ENCODE assay signal across 15 mouse cellular contexts in genomic region chr7:133098118-133098793, GRCm38 (mm10). TPM values are rescaled to one million over a fixed set of nuclear protein-coding genes. Genes with fewer than 3 reads are reported as not detected.
DNase-seq lines count a peak whose midpoint lies in the region; ATAC-seq and TF ChIP-seq lines count a peak whose summit lies in the region.
"Had no signal": no experiment of that assay in that cellular context is flagged by ENCODE, and none has a peak within 500 bp of the region (broad histone marks: within the 10 kb centered on the region; RNA-seq: fewer than 3 reads in every experiment).

No protein-coding gene starts in this region.

- no peaks in the 10 kb centered on the region for H3K9me3 ChIP-seq in lung, embryonic 14.5 days (ENCODE audit: low read depth, low read length)
- no peaks in the 10 kb centered on the region for H3K9me3 ChIP-seq in stomach, embryonic 16.5 days (replicated peaks; ENCODE audit: control insufficient read depth, low read length)
- no peaks in the 10 kb centered on the region for H3K9me3 ChIP-seq in embryonic facial prominence, embryonic 10.5 days
- H3K9me3 ChIP-seq: embryonic facial prominence, embryonic 12.5 days; neural tube, embryonic 13.5 days had no signal

- peak overlapping the region; percentile 26; the same call in 1 of the 2 replicates for H3K27ac ChIP-seq in lung, embryonic 14.5 days (ENCODE audit: low read depth)
- peak overlapping the region; percentile 55 for H3K27ac ChIP-seq in stomach, embryonic 16.5 days (ENCODE audit: low read length)
- no peak overlapping the region for H3K27ac ChIP-seq in embryonic facial prominence, embryonic 10.5 days (replicated peaks)
- H3K27ac ChIP-seq: embryonic facial prominence, embryonic 12.5 days; left cerebral cortex, adult 2 months had no signal

- H3K4me1 ChIP-seq in lung, embryonic 14.5 days (ENCODE audit: insufficient read depth) = peaks cover 9% of the 10 kb centered on the region; the same call in 1 of the 2 replicates
- peaks cover 19% of the 10 kb centered on the region for H3K4me1 ChIP-seq in lung, adult 2 months (ENCODE audit: control insufficient read depth, insufficient read depth, low read length)
- H3K4me1 ChIP-seq in stomach, embryonic 16.5 days (ENCODE audit: control insufficient read depth, insufficient read depth, low read length) = peaks cover 31% of the 10 kb centered on the region
- H3K4me1 ChIP-seq in embryonic facial prominence, embryonic 10.5 days = peaks cover 53% of the 10 kb centered on the region

- WGBS in lung, embryonic 14.5 days = 79% methylated on average over 12 of the region's 12 CpGs
- 49% methylated on average over 12 of the region's 12 CpGs for WGBS in lung, adult 2 months
- 73% methylated on average over 12 of the region's 12 CpGs for WGBS in stomach, embryonic 16.5 days
- 89% methylated on average over 12 of the region's 12 CpGs for WGBS in embryonic facial prominence, embryonic 10.5 days

- peaks cover 19% of the 10 kb centered on the region; the same call in 1 of the 2 replicates for H3K36me3 ChIP-seq in lung, embryonic 14.5 days (ENCODE audit: insufficient read depth)
- H3K36me3 ChIP-seq in stomach, embryonic 16.5 days (ENCODE audit: control insufficient read depth, insufficient read depth, low read length) = peaks cover 3% of the 10 kb centered on the region; the same call in 1 of the 2 replicates
- peaks cover 52% of the 10 kb centered on the region for H3K36me3 ChIP-seq in embryonic facial prominence, embryonic 10.5 days (replicated peaks)
- H3K36me3 ChIP-seq: neural tube, embryonic 13.5 days had no signal

- TF ChIP-seq POLR2A in lung, adult 2 months (IDR thresholded peaks at IDR 0.05; ENCODE audit: borderline replicate concordance, extremely low read depth, low read depth, low read length) = no peak

- no peak overlapping the region for H3K9ac ChIP-seq in lung, embryonic 14.5 days
- no peak overlapping the region for H3K9ac ChIP-seq in stomach, embryonic 16.5 days (ENCODE audit: low read length)
- H3K9ac ChIP-seq: embryonic facial prominence, embryonic 12.5 days; neural tube, embryonic 13.5 days had no signal

- ATAC-seq in lung, embryonic 14.5 days (ENCODE audit: insufficient read depth) = no peak
- no peak for ATAC-seq in stomach, embryonic 16.5 days (ENCODE audit: insufficient read depth, low FRiP score)
- ATAC-seq: forebrain, embryonic 16.5 days; inflammation-experienced regulatory T-cells, adult 6 months; Patski had no signal

- DNase-seq in cerebellum, adult 11-12 months = peak; percentile 62
- DNase-seq in cerebellum, adult 9-10 months = no peak
- DNase-seq in lung, embryonic 14.5 days = no peak
- DNase-seq in lung, adult 2 months = no peak
- DNase-seq in cerebellum, postnatal 36 days = peak; percentile 46 to 50
- no peak for DNase-seq in right cerebral cortex, postnatal 25 days
- no peak for DNase-seq in embryonic facial prominence, embryonic 10.5 days (ENCODE audit: low spot score)
- DNase-seq: midbrain, embryonic 14.5 days had no signal

- H3K27me3 ChIP-seq in lung, embryonic 14.5 days (ENCODE audit: insufficient read depth, low read length) = no peaks in the 10 kb centered on the region
- H3K27me3 ChIP-seq in stomach, embryonic 16.5 days (ENCODE audit: control insufficient read depth, insufficient read depth, low read length) = no peaks in the 10 kb centered on the region
- no peaks in the 10 kb centered on the region for H3K27me3 ChIP-seq in embryonic facial prominence, embryonic 10.5 days (replicated peaks; ENCODE audit: low read depth, poor library complexity, severe bottlenecking)
- H3K27me3 ChIP-seq: embryonic facial prominence, embryonic 12.5 days; neural tube, embryonic 13.5 days; Patski had no signal

- no peak overlapping the region for H3K4me2 ChIP-seq in lung, embryonic 14.5 days
- H3K4me2 ChIP-seq in stomach, embryonic 16.5 days (ENCODE audit: low read depth, low read length) = no peak overlapping the region
- H3K4me2 ChIP-seq: embryonic facial prominence, embryonic 12.5 days; neural tube, embryonic 13.5 days had no signal

- no peak for TF ChIP-seq CTCF in lung, embryonic 14.5 days (IDR thresholded peaks at IDR 0.05; ENCODE audit: low read depth)
- no peak for TF ChIP-seq CTCF in lung, adult 2 months (IDR thresholded peaks at IDR 0.05; ENCODE audit: insufficient read depth, low read length)

- H3K4me3 ChIP-seq in lung, embryonic 14.5 days (ENCODE audit: low read depth, low read length) = no peak overlapping the region
- no peak overlapping the region for H3K4me3 ChIP-seq in lung, adult 2 months (replicated peaks; ENCODE audit: extremely low read depth, low read depth, low read length)
- no peak overlapping the region for H3K4me3 ChIP-seq in stomach, embryonic 16.5 days (replicated peaks; ENCODE audit: low read length)
- H3K4me3 ChIP-seq in embryonic facial prominence, embryonic 10.5 days = no peak overlapping the region
- H3K4me3 ChIP-seq: embryonic facial prominence, embryonic 12.5 days; left cerebral cortex, adult 2 months; neural tube, embryonic 13.5 days had no signal

RNA-seq across cellular contexts. Expression of gene Fgfr2, which starts 24.9 kb away (rescaled TPM):
- 174 and 179 TPM in 2 replicates for polyA plus RNA-seq in lung, embryonic 14.5 days (2014; fragmentation: Nextera tagmentation; extraction: Ambion mirVana)
- polyA plus RNA-seq in lung, adult 2 months (2012; rRNA removed) = 74.1 and 114 TPM in 2 replicates
- 93.4 and 113 TPM in 2 replicates for polyA plus RNA-seq in stomach, embryonic 16.5 days (2015; fragmentation: Nextera tagmentation; extraction: Ambion mirVana)
- 74.3 and 77.5 TPM in 2 replicates for polyA plus RNA-seq in embryonic facial prominence, embryonic 10.5 days (2016; fragmentation: Nextera tagmentation; extraction: Ambion mirVana)

RNA-seq across cellular contexts. Expression of gene Ctbp2, which starts 25.9 kb away (rescaled TPM):
- polyA plus RNA-seq in lung, embryonic 14.5 days (2014; fragmentation: Nextera tagmentation; extraction: Ambion mirVana) = 124 and 128 TPM in 2 replicates
- 65.2 and 65.8 TPM in 2 replicates for polyA plus RNA-seq in lung, adult 2 months (2012; rRNA removed)
- 72.6 and 79.3 TPM in 2 replicates for polyA plus RNA-seq in stomach, embryonic 16.5 days (2015; fragmentation: Nextera tagmentation; extraction: Ambion mirVana)
- 117 and 121 TPM in 2 replicates for polyA plus RNA-seq in embryonic facial prominence, embryonic 10.5 days (2016; fragmentation: Nextera tagmentation; extraction: Ambion mirVana)

Comparison
In these comparisons a context has a peak if more than half of its experiments do, and no peak if none do; other contexts are left out.
1. DNase-seq: peak in cerebellum, adult 11-12 months (single experiment) and cerebellum, postnatal 36 days (2 of 2); none in cerebellum, adult 9-10 months (single experiment), lung, embryonic 14.5 days (single experiment), lung, adult 2 months (single experiment), right cerebral cortex, postnatal 25 days (single experiment) and embryonic facial prominence, embryonic 10.5 days (single experiment).